ENCODE assay signal across 11 mouse cellular contexts in the genomic region with DNA sequence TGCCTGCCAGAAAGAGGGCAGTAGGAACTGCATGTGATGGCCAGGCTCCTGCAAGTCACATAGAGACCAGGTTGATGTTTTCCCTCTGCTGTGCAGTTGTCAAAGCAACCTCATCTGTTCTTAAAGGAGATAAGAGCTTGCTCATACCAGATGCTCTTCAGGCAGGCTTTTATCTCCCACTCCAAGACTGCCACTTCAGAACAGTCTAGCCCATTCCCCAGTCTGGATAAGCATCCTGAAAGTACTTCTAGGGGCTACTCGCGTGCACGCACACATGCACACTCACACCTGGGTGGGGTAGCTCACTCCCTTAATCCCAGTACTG.
DNase-seq lines count a peak whose midpoint lies in the region; ATAC-seq and TF ChIP-seq lines count a peak whose summit lies in the region.
"Had no signal": no experiment of that assay in that cellular context is flagged by ENCODE, and none has a peak within 500 bp of the region (broad histone marks: within the 10 kb centered on the region; RNA-seq: fewer than 3 reads in every experiment).

No protein-coding gene starts in this region.

- no peak for DNase-seq in gastrocnemius, adult 2 months
- DNase-seq in gastrocnemius, postnatal 25 days = no peak
- no peak for DNase-seq in lung, postnatal 0 days (ENCODE audit: low spot score)
- DNase-seq in lung, adult 2 months = no peak
- no peak for DNase-seq in hindbrain, postnatal 0 days (ENCODE audit: low spot score)
- no peak for DNase-seq in urinary bladder, postnatal 25 days (ENCODE audit: low spot score)
- no peak for DNase-seq in adrenal gland, postnatal 25 days
- DNase-seq: adrenal gland, adult 2 months; kidney, adult 18-20 months had no signal

- H3K4me2 ChIP-seq in lung, postnatal 0 days (replicated peaks; ENCODE audit: low read depth, low read length) = no peak overlapping the region
- H3K4me2 ChIP-seq in hindbrain, postnatal 0 days (ENCODE audit: low read depth, low read length) = no peak overlapping the region
- no peak overlapping the region for H3K4me2 ChIP-seq in neural tube, embryonic 15.5 days
- H3K4me2 ChIP-seq: limb, embryonic 15.5 days had no signal

- H3K9me3 ChIP-seq in lung, postnatal 0 days (ENCODE audit: low read length) = no peaks in the 10 kb centered on the region
- no peaks in the 10 kb centered on the region for H3K9me3 ChIP-seq in hindbrain, postnatal 0 days (ENCODE audit: low read length)
- no peaks in the 10 kb centered on the region for H3K9me3 ChIP-seq in neural tube, embryonic 15.5 days (replicated peaks)
- H3K9me3 ChIP-seq: limb, embryonic 15.5 days had no signal

- H3K27ac ChIP-seq in gastrocnemius, adult 2 months = 0 out of 2 replicates have a peak overlapping the region, but pooled peaks have one; percentile 59
- H3K27ac ChIP-seq in lung, postnatal 0 days (ENCODE audit: low read length) = no peak overlapping the region; the same call in 1 of the 2 replicates
- peak overlapping the region; percentile 45; the same call in 1 of the 2 replicates for H3K27ac ChIP-seq in hindbrain, postnatal 0 days
- 0 out of 2 replicates have a peak overlapping the region, but pooled peaks have one; percentile 24 for H3K27ac ChIP-seq in neural tube, embryonic 15.5 days (replicated peaks)
- H3K27ac ChIP-seq: limb, embryonic 15.5 days had no signal

- H3K27me3 ChIP-seq in lung, postnatal 0 days (replicated peaks; ENCODE audit: insufficient read depth, low read length) = no peaks in the 10 kb centered on the region
- H3K27me3 ChIP-seq in hindbrain, postnatal 0 days (ENCODE audit: insufficient read depth, low read length) = no peaks in the 10 kb centered on the region
- H3K27me3 ChIP-seq in neural tube, embryonic 15.5 days (replicated peaks) = no peaks in the 10 kb centered on the region
- H3K27me3 ChIP-seq: limb, embryonic 15.5 days had no signal

- peak; percentile 29 for ATAC-seq in lung, postnatal 0 days
- ATAC-seq in hindbrain, postnatal 0 days = 0 out of 2 replicates have a peak, but pooled peaks have one; percentile 13
- ATAC-seq in neural tube, embryonic 15.5 days (ENCODE audit: low FRiP score) = no peak

- no peak overlapping the region for H3K4me3 ChIP-seq in gastrocnemius, adult 2 months
- no peak overlapping the region for H3K4me3 ChIP-seq in lung, postnatal 0 days (ENCODE audit: low read depth, low read length)
- H3K4me3 ChIP-seq in lung, adult 2 months (replicated peaks; ENCODE audit: extremely low read depth, low read depth, low read length) = no peak overlapping the region
- no peak overlapping the region for H3K4me3 ChIP-seq in hindbrain, postnatal 0 days (ENCODE audit: low read length)
- no peak overlapping the region for H3K4me3 ChIP-seq in neural tube, embryonic 15.5 days (replicated peaks)
- H3K4me3 ChIP-seq: limb, embryonic 15.5 days had no signal

- TF ChIP-seq POLR2A in lung, adult 2 months (IDR thresholded peaks at IDR 0.05; ENCODE audit: borderline replicate concordance, extremely low read depth, low read depth, low read length) = no peak

- peak; percentile 80 for TF ChIP-seq EP300 in lung, postnatal 0 days (IDR thresholded peaks at IDR 0.05)

- 21% methylated on average over 3 of the region's 3 CpGs for WGBS in lung, postnatal 0 days
- 51% methylated on average over 3 of the region's 3 CpGs for WGBS in lung, adult 2 months
- 92% methylated on average over 3 of the region's 3 CpGs for WGBS in hindbrain, postnatal 0 days
- WGBS in neural tube, embryonic 15.5 days = 86% methylated on average over 3 of the region's 3 CpGs

- intact Hi-C loops in gastrocnemius, adult 2 months (cut with DNase I) = no loop called here

- TF ChIP-seq CTCF in gastrocnemius, adult 2 months (IDR thresholded peaks at IDR 0.05) = no peak
- no peak for TF ChIP-seq CTCF in lung, postnatal 0 days (IDR thresholded peaks at IDR 0.05)
- TF ChIP-seq CTCF in lung, adult 2 months (IDR thresholded peaks at IDR 0.05; ENCODE audit: insufficient read depth, low read length) = no peak
- TF ChIP-seq CTCF in hindbrain, postnatal 0 days (IDR thresholded peaks at IDR 0.05; ENCODE audit: low read depth) = no peak

- H3K9ac ChIP-seq in lung, postnatal 0 days (replicated peaks; ENCODE audit: low read depth) = no peak overlapping the region
- H3K9ac ChIP-seq in hindbrain, postnatal 0 days (replicated peaks; ENCODE audit: low read length) = no peak overlapping the region
- no peak overlapping the region for H3K9ac ChIP-seq in neural tube, embryonic 15.5 days (replicated peaks)
- H3K9ac ChIP-seq: limb, embryonic 15.5 days had no signal

- H3K4me1 ChIP-seq in lung, postnatal 0 days (ENCODE audit: insufficient read depth, low read depth, low read length) = peaks cover 32% of the 10 kb centered on the region; the same call in 1 of the 2 replicates
- H3K4me1 ChIP-seq in lung, adult 2 months (ENCODE audit: control insufficient read depth, insufficient read depth, low read length) = peaks cover 37% of the 10 kb centered on the region
- H3K4me1 ChIP-seq in hindbrain, postnatal 0 days (ENCODE audit: insufficient read depth, low read length) = peaks cover 21% of the 10 kb centered on the region
- H3K4me1 ChIP-seq in neural tube, embryonic 15.5 days = peaks cover 32% of the 10 kb centered on the region

- no peaks in the 10 kb centered on the region for H3K36me3 ChIP-seq in lung, postnatal 0 days (ENCODE audit: insufficient read depth, low read length)
- no peaks in the 10 kb centered on the region for H3K36me3 ChIP-seq in hindbrain, postnatal 0 days (ENCODE audit: insufficient read depth, low read length)
- H3K36me3 ChIP-seq in neural tube, embryonic 15.5 days = no peaks in the 10 kb centered on the region
- H3K36me3 ChIP-seq: limb, embryonic 15.5 days had no signal
